Mouse (Mus musculus): ENCODE measurements at regions not wholly inside any gene's neighbourhood (a gene's known extent, or its start where the extent isn't known, plus 50 kb on each side); places are given as distances from the start of the nearest gene placed in this dataset.

DNA sequence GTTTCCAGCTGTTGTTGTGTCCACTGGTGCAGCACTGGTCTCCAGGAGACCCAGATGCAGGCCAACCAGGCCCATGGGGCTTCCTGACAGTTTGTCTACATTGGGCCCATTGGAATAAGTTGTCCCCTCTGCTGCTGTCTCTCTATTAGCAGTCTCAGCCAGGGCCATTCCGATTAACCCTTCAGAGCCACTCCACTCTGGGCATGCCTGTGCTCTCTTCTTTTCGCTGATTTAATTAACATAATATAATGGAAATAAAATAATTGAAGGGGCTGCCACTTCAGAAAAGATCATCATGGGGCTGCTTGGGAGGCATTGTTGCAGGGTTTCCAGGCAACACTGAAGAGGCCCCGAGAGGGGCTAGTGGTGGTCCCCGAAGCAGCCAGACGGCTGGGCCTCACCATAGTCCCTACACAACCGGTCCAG, 231.5 kb downstream of the Mycn start:
- Histone ChIP-seq H3K27ac (ENCODE audit: low read depth, low read length) (peak overlapping the region; percentile 58), H3K4me3 (ENCODE audit: low read depth, low read length) (no peak overlapping the region), H3K4me2 (replicated peaks; ENCODE audit: low read depth, low read length) (no peak overlapping the region), H3K9me3 (ENCODE audit: control insufficient read depth, low read length) (no peaks in the 10 kb centered on the region), H3K4me1 (replicated peaks; ENCODE audit: control insufficient read depth, insufficient read depth, low read length) (peaks cover 6% of the 10 kb centered on the region; the same call in 1 of the 2 replicates), H3K27me3 (ENCODE audit: control insufficient read depth, insufficient read depth, low read length) (no peaks in the 10 kb centered on the region), H3K9ac (ENCODE audit: low read depth, low read length) (no peak overlapping the region), H3K36me3 (ENCODE audit: control insufficient read depth, insufficient read depth, low read length) (no peaks in the 10 kb centered on the region)
- DNase-seq (ENCODE audit: low spot score): peak; percentile 62
- peak; percentile 88 for ATAC-seq (ENCODE audit: low FRiP score)
- WGBS: 35% methylated on average over 6 of the region's 6 CpGs

DNA sequence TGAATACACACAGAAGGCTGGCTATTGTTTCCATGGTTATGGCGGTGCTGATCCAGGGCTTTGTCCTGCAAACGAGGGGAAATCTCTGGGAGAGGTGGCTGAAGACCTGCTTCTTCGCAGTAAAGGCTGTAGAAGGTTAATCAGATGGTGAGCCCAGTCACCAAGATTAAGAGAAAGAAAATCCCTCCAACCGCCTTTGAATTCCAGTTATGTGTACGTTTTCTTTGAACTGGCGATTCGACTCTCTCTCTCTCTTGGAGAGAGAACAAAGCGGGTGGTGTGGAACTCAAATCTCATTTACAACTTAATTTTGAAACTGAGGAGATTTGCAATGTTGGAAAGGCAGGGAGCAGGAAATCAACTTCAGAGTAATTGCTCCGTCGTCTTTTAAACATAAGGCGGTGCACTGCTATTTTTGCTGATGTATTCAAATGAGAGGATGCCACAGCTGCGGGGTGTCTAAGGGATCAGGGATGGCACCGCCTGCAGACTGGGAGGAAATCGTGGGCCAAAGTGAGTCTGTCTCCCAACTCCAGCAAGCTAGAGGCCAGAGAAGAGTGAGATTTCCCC, 232.7 kb downstream of the Mycn start:
- Histone ChIP-seq H3K27ac (ENCODE audit: low read depth, low read length) (peak overlapping the region; percentile 74), H3K4me3 (ENCODE audit: low read depth, low read length) (no peak overlapping the region), H3K9ac (ENCODE audit: low read depth, low read length) (peak overlapping the region; percentile 45; the same call in 1 of the 2 replicates), H3K9me3 (ENCODE audit: control insufficient read depth, low read length) (no peaks in the 10 kb centered on the region), H3K4me2 (replicated peaks; ENCODE audit: low read depth, low read length) (no peak overlapping the region), H3K36me3 (ENCODE audit: control insufficient read depth, insufficient read depth, low read length) (no peaks in the 10 kb centered on the region), H3K27me3 (ENCODE audit: control insufficient read depth, insufficient read depth, low read length) (no peaks in the 10 kb centered on the region), H3K4me1 (replicated peaks; ENCODE audit: control insufficient read depth, insufficient read depth, low read length) (peaks cover 6% of the 10 kb centered on the region; the same call in 1 of the 2 replicates)
- 15% methylated on average over 14 of the region's 14 CpGs for WGBS
- DNase-seq (ENCODE audit: low spot score): peak; percentile 50
- ATAC-seq (ENCODE audit: low FRiP score): 0 out of 2 replicates have a peak, but pooled peaks have one; percentile 36

DNA sequence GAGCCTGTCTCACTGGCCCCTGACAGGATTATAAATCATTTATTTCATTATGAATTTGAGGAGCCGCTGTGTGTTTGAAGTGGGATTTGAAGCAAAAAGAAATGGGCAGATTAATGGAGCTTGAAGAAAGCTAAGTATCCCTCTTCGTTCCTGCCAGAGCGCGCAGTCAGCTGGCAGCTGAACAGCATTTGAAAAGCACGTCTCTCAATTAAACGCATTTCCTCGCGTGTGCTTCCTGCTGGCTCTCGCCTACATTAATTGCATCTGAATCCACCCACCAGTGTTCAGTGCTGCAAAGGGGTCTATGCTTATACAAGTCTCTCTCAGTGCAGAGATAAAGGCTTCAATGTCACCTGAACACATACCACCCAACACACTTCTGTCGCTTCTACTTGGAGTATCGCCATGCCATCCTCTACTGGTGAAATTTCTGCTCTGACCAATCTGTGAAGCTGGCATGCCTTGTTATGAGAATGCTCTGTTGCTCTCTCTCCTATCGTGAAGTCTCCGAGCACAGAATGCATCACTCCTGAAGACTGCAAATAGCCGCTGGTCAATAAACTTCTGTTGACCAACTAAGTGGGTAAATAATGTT, 235.3 kb downstream of the Mycn start:
- WGBS: 85% methylated on average over 14 of the region's 14 CpGs
- H3K9me3 ChIP-seq (ENCODE audit: control insufficient read depth, low read length): no peaks in the 10 kb centered on the region
- H3K9ac ChIP-seq (ENCODE audit: low read depth, low read length): no peak overlapping the region
- no peaks in the 10 kb centered on the region for H3K27me3 ChIP-seq (ENCODE audit: control insufficient read depth, insufficient read depth, low read length)
- peaks cover 6% of the 10 kb centered on the region; the same call in 1 of the 2 replicates for H3K4me1 ChIP-seq (replicated peaks; ENCODE audit: control insufficient read depth, insufficient read depth, low read length)
- no peak overlapping the region for H3K27ac ChIP-seq (ENCODE audit: low read depth, low read length)
- no peak overlapping the region for H3K4me3 ChIP-seq (ENCODE audit: low read depth, low read length)
- no peak for ATAC-seq (ENCODE audit: low FRiP score)
- no peak for DNase-seq (ENCODE audit: low spot score)
- no peaks in the 10 kb centered on the region for H3K36me3 ChIP-seq (ENCODE audit: control insufficient read depth, insufficient read depth, low read length)
- H3K4me2 ChIP-seq (replicated peaks; ENCODE audit: low read depth, low read length): no peak overlapping the region

DNA sequence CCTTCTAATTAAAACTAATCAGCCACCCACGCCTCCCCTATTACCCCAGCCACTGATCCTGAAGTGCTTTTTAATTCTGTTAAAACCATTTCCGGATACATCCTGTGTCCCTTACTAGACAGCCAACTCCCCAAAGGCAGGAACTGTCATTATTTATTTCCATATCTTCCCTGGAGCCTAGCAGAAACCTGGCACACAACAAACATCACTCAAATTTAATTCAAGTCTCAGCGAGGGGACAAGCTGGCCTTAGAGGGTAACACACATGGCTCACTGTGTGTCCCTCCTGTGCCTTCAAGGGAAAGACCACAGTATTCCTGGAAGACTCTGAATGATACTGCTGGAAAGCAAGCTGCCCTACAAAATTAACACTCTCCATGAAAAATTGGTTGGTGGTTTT, 240.0 kb downstream of the Mycn start:
- Histone ChIP-seq H3K4me2 (replicated peaks; ENCODE audit: low read depth, low read length) (no peak overlapping the region), H3K36me3 (ENCODE audit: control insufficient read depth, insufficient read depth, low read length) (no peaks in the 10 kb centered on the region), H3K27me3 (ENCODE audit: control insufficient read depth, insufficient read depth, low read length) (no peaks in the 10 kb centered on the region), H3K9me3 (ENCODE audit: control insufficient read depth, low read length) (no peaks in the 10 kb centered on the region), H3K9ac (ENCODE audit: low read depth, low read length) (no peak overlapping the region), H3K4me3 (ENCODE audit: low read depth, low read length) (no peak overlapping the region), H3K4me1 (replicated peaks; ENCODE audit: control insufficient read depth, insufficient read depth, low read length) (no peaks in the 10 kb centered on the region), H3K27ac (ENCODE audit: low read depth, low read length) (no peak overlapping the region)
- no peak for ATAC-seq (ENCODE audit: low FRiP score)
- DNase-seq (ENCODE audit: low spot score): no peak
- 56% methylated on average over 3 of the region's 3 CpGs for WGBS

DNA sequence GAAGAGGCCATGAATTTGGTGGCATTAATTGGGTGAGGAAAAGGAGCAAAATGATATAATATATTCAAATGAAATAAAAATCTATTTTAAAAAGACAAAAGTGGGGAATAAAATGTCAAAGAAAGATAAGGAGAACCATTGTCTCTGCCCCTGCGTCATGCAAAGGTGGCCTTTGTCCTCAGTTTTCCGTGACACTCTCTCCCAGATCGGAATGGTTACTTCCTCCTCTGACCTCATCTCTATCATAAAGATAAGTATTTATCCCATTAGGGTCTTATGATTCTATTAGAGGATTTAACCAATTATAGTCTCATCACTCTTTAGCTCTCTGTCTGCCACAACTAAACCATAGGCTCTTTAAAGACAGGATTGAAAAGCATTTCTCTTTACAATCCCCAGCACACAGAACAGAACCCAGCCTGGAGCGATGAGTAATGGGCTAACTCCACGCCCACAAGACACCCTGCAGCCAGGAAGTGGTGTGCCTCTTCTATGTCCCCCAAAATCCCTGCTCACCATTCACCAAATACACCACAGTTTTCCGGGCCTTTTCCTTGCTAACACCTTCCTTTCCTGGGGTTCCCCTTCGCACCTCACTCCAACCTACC, 240.6 kb downstream of the Mycn start:
- ATAC-seq (ENCODE audit: low FRiP score) (no peak), DNase-seq (ENCODE audit: low spot score) (no peak)
- Histone ChIP-seq H3K36me3 (ENCODE audit: control insufficient read depth, insufficient read depth, low read length) (no peaks in the 10 kb centered on the region), H3K27ac (ENCODE audit: low read depth, low read length) (no peak overlapping the region), H3K27me3 (ENCODE audit: control insufficient read depth, insufficient read depth, low read length) (no peaks in the 10 kb centered on the region), H3K4me2 (replicated peaks; ENCODE audit: low read depth, low read length) (no peak overlapping the region), H3K4me1 (replicated peaks; ENCODE audit: control insufficient read depth, insufficient read depth, low read length) (no peaks in the 10 kb centered on the region), H3K9ac (ENCODE audit: low read depth, low read length) (no peak overlapping the region), H3K4me3 (ENCODE audit: low read depth, low read length) (no peak overlapping the region), H3K9me3 (ENCODE audit: control insufficient read depth, low read length) (no peaks in the 10 kb centered on the region)
- 82% methylated on average over 7 of the region's 7 CpGs for WGBS

DNA sequence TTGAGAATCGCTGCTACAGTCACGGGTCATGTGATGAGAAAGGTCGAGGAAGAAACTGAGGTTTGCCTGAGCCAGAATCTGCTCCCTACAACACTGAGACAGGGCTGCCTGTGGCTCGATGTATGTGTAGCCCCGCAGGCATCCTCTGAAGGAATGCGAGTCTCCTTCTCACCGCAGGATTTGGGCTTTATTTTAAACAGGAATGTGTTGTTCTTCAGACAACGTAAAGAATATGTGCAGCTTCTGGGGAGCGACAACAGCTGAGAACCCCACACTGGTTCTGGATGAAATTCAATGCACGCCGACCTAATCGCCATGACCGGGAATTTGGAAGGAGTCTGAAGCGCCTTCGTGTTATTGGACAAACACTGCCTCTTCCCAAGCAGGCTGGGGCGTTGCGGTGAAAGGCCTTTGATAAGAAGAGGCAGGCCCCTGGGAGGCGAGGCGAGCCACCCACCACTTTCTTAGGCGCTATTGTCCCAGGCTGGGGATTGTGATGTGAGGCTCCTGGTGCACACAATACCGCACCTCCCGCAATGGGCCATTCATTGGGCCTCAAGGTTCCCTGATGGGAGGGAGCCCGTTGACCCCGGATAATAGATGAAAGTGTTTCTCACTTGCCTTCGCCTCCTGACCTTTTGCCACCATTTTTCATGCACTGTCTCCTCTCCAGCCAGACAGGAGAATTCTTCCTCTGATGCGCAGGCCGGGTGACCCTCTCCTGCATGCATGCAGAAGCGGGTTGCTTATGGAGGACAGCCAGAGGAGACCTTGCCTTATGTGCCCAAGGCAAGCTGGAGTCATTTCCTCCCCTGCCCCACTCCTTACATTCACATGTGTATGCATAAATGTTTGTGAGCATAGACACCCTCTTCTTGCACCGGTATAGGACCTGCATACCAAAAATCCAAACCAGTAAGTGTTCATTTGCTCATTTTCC, 247.6 kb downstream of the Mycn start:
- peak overlapping the region; percentile 40 for H3K9ac ChIP-seq (ENCODE audit: low read depth, low read length)
- H3K27ac ChIP-seq (ENCODE audit: low read depth, low read length): peak overlapping the region; percentile 56; the same call in 1 of the 2 replicates
- H3K4me2 ChIP-seq (replicated peaks; ENCODE audit: low read depth, low read length): peak overlapping the region; percentile 31
- peaks cover 5% of the 10 kb centered on the region; the same call in 1 of the 2 replicates for H3K4me1 ChIP-seq (replicated peaks; ENCODE audit: control insufficient read depth, insufficient read depth, low read length)
- H3K4me3 ChIP-seq (ENCODE audit: low read depth, low read length): no peak overlapping the region
- ATAC-seq (ENCODE audit: low FRiP score) (peak; percentile 92), DNase-seq (ENCODE audit: low spot score) (peak; percentile 74)
- no peaks in the 10 kb centered on the region for H3K9me3 ChIP-seq (ENCODE audit: control insufficient read depth, low read length)
- H3K27me3 ChIP-seq (ENCODE audit: control insufficient read depth, insufficient read depth, low read length): no peaks in the 10 kb centered on the region
- H3K36me3 ChIP-seq (ENCODE audit: control insufficient read depth, insufficient read depth, low read length): no peaks in the 10 kb centered on the region
- WGBS: 5% methylated on average over 29 of the region's 29 CpGs

- Histone ChIP-seq H3K36me3 (ENCODE audit: control insufficient read depth, insufficient read depth, low read length) (no peaks in the 10 kb centered on the region), H3K4me3 (ENCODE audit: low read depth, low read length) (no peak overlapping the region), H3K4me1 (replicated peaks; ENCODE audit: control insufficient read depth, insufficient read depth, low read length) (peaks cover 13% of the 10 kb centered on the region), H3K27ac (ENCODE audit: low read depth, low read length) (no peak overlapping the region), H3K9me3 (ENCODE audit: control insufficient read depth, low read length) (no peaks in the 10 kb centered on the region), H3K4me2 (replicated peaks; ENCODE audit: low read depth, low read length) (no peak overlapping the region), H3K9ac (ENCODE audit: low read depth, low read length) (no peak overlapping the region), H3K27me3 (ENCODE audit: control insufficient read depth, insufficient read depth, low read length) (no peaks in the 10 kb centered on the region)
- DNase-seq (ENCODE audit: low spot score) (no peak), ATAC-seq (ENCODE audit: low FRiP score) (no peak)
- 86% methylated on average over 2 of the region's 2 CpGs for WGBS
These were observed 254.3 kb downstream of the Mycn start for GRCm38 (mm10) chr12:12687376-12687775.

DNA sequence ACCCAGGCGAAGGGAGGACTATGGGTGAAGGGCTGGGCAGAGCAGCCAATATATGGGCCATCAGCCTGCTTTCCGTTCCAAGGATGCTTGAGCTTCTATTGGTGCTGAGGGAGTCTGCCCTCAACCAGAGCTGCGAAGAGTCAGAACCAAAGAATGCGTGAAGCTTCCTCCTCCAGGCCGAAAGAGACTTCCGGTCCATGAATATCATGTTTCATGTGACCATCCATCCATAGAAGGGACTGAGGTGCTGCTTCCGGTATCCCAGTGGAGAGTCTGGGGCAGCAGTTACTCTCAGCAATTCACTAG, 256.5 kb downstream of the Mycn start:
- WGBS: 55% methylated on average over 7 of the region's 7 CpGs
- Histone ChIP-seq H3K36me3 (ENCODE audit: control insufficient read depth, insufficient read depth, low read length) (no peaks in the 10 kb centered on the region), H3K4me1 (replicated peaks; ENCODE audit: control insufficient read depth, insufficient read depth, low read length) (peaks cover 19% of the 10 kb centered on the region), H3K4me2 (replicated peaks; ENCODE audit: low read depth, low read length) (no peak overlapping the region), H3K27ac (ENCODE audit: low read depth, low read length) (no peak overlapping the region), H3K27me3 (ENCODE audit: control insufficient read depth, insufficient read depth, low read length) (no peaks in the 10 kb centered on the region), H3K9me3 (ENCODE audit: control insufficient read depth, low read length) (no peaks in the 10 kb centered on the region), H3K4me3 (ENCODE audit: low read depth, low read length) (no peak overlapping the region), H3K9ac (ENCODE audit: low read depth, low read length) (no peak overlapping the region)
- no peak for ATAC-seq (ENCODE audit: low FRiP score)
- DNase-seq (ENCODE audit: low spot score): no peak
